Mouse (Mus musculus) mature B cell (primary cell): Measurements from ENCODE around the gene Capsl.

Source experiments
- in situ Hi-C: fragments of 300-500 bp; cut with MboI; formaldehyde crosslinking; loops from 2 replicates; pipeline ENCODE4 v1.14.3; 2019

Gene Capsl

GRCm38 (mm10) chr15:9435534-9436180 lies at the start of gene Capsl:
Gene Capsl, plus strand, starts transcription at chr15:9436028.
- in situ Hi-C loops = no loop called here

GRCm38 (mm10) chr15:9409475-9409874 lies 26.4 kb upstream of the Capsl start:
- in situ Hi-C loops = no loop called here

GRCm38 (mm10) chr15:9421163-9421562 lies 14.7 kb upstream of the Capsl start:
- in situ Hi-C loops = no loop called here

GRCm38 (mm10) chr15:9427849-9428248 lies 8.0 kb upstream of the Capsl start:
- in situ Hi-C loops = no loop called here

- in situ Hi-C loops = no loop called here
Observed at GRCm38 (mm10) chr15:9429843-9430242, 6.0 kb upstream of the Capsl start.

- in situ Hi-C loops = loop anchor here (10.0 to 25.0 kb wide), 2 partner anchors 285 to 863 kb away; partner anchors contain the start of gene Spef2
Observed at GRCm38 (mm10) chr15:9451999-9452398, 16.2 kb downstream of the Capsl start.

- in situ Hi-C loops = loop anchor here (10.0 to 25.0 kb wide), 2 partner anchors 284 to 862 kb away; partner anchors contain the start of gene Spef2
Observed at GRCm38 (mm10) chr15:9452842-9453241, 17.0 kb downstream of the Capsl start.

GRCm38 (mm10) chr15:9454198-9454597 lies 18.4 kb downstream of the Capsl start:
- in situ Hi-C loops = loop anchor here (10.0 to 25.0 kb wide), 2 partner anchors 283 to 861 kb away; partner anchors contain the start of gene Spef2

- in situ Hi-C loops = loop anchor here (10.0 to 25.0 kb wide), 2 partner anchors 282 to 860 kb away; partner anchors contain the start of gene Spef2
Observed at GRCm38 (mm10) chr15:9455241-9455640, 19.4 kb downstream of the Capsl start.

- in situ Hi-C loops = loop anchor here (25.0 kb wide), 1 partner anchor 274 kb away; the partner anchor contains the start of gene Spef2
Observed at GRCm38 (mm10) chr15:9463521-9464027, 27.7 kb downstream of the Capsl start.

GRCm38 (mm10) chr15:9464039-9464438 lies 28.2 kb downstream of the Capsl start:
- in situ Hi-C loops = loop anchor here (25.0 kb wide), 1 partner anchor 273 kb away; the partner anchor contains the start of gene Spef2

GRCm38 (mm10) chr15:9471053-9471685 lies 35.3 kb downstream of the Capsl start:
- in situ Hi-C loops = loop anchor here (25.0 kb wide), 1 partner anchor 266 kb away; the partner anchor contains the start of gene Spef2

GRCm38 (mm10) chr15:9472167-9472566 lies 36.3 kb downstream of the Capsl start:
- in situ Hi-C loops = loop anchor here (25.0 kb wide), 1 partner anchor 265 kb away; the partner anchor contains the start of gene Spef2

- in situ Hi-C loops = loop anchor here (25.0 kb wide), 1 partner anchor 265 kb away; the partner anchor contains the start of gene Spef2
Observed at GRCm38 (mm10) chr15:9472618-9473017, 36.8 kb downstream of the Capsl start.

GRCm38 (mm10) chr15:9473188-9473587 lies 37.4 kb downstream of the Capsl start:
- in situ Hi-C loops = loop anchor here (25.0 kb wide), 1 partner anchor 264 kb away; the partner anchor contains the start of gene Spef2

GRCm38 (mm10) chr15:9489417-9490118 lies 53.7 kb downstream of the Capsl start:
- in situ Hi-C loops = no loop called here

GRCm38 (mm10) chr15:9492077-9492476 lies 56.2 kb downstream of the Capsl start:
- in situ Hi-C loops = no loop called here
